Mouse (Mus musculus) left cerebral cortex, adult 11 months (tissue): ENCODE results near the gene Dscam.

Experiments used
- DNase-seq: peaks from one replicate; pipeline ENCODE4 v3.0.0; 2022; ENCODE audit warnings: low spot score

Gene Dscam

GRCm38 (mm10) chr16:97018304-97018703 is 152.2 kb downstream of the Dscam start:
- DNase-seq, result no peak

DNA sequence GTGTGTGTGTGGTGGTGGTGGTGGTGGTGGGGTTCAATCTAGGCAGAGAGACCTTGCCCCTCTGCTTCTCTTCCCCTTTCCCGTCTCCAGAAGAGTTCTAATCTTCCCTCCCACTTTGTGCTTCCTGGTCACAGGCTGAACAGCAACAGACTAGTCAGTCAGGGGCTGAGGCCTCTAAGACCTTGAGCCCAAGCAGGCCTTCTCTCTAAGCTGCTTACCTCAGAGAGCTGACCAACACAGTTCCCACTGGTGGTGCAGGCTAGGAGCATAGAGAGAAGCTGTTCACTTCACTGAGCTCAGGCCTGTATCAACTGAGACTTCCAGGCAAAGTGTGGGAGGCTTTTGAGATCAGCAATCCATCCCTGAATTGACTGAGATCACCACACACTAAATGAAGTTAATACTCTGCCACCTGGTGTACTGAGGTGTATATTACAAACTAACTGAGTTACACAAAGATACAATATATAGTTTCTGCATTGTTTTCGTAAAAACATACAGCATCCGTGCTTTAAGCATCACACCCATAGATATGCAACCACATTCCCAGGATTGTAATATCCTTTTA is 153.3 kb downstream of the Dscam start:
- DNase-seq, result no peak

GRCm38 (mm10) chr16:97016244-97016850 is 154.2 kb downstream of the Dscam start:
- DNase-seq, result no peak

DNA sequence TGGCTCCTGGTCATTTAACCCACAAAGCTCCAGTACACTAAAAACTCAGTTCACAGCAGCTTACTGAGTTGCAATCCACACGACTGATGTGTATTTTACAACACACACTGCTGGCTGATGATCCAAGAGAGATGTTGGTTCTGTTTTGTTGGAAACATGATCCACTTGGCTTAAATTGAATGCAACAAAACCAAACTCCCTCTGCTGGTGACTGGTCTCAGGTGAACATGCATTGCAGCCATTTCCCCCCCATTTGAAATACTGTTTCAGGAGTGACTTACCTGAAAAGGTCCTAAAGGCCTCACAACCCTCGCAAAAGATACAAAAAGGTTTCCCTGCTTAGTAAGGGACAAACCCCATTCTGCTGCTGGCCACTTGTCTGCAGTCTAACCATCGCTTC is 156.2 kb downstream of the Dscam start:
- no peak for DNase-seq

DNA sequence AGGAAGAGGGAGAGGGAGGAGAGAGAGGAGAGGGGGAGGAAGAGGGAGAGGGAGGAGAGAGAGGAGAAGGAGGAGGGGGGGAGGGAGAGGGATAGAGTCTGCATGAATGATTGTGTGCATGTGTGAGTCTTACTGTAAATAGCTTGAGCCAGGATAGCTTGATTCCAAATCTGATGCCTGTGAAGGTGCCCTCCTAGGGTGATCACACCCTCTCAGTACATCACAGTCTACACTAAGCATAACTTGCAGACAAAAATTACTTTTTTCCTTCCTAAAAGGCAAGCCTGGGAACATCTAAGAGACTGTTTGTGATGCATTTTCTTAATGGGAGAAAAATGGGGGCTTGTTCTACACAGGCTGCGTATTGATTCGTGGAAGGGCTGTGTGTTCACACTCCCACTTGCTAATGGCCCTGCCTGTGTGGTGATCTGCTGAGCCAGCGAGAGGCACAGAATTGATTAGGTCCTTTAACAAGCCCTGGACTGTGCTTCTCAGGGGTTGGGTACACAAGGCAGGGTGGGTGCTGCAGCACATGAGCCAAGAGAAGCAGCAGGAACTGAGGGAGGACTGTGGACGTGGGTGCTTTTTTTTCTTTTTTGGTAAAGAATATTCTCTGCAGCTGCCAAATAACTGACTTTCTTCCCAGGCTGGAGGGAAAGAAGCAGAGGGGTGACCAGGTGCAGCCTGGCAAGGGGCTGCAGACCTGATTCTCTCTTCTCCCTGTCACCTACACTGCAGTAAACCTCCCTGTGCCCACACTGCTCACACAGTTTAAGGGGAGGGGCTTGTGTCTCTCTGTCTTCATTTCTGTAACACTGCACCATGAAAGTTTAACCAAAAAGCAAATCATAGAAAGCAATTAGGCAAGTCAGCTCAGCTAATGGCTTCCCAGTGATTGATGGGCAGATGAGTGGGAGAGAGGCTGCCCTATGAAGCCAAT is 161.2 kb downstream of the Dscam start:
- DNase-seq, result no peak

- DNase-seq, result no peak
Observed at GRCm38 (mm10) chr16:97007892-97008527, 162.5 kb downstream of the Dscam start.

GRCm38 (mm10) chr16:97006854-97007182 is 163.7 kb downstream of the Dscam start:
- DNase-seq, result no peak

- DNase-seq, result no peak
Observed at GRCm38 (mm10) chr16:97006041-97006853, 164.3 kb downstream of the Dscam start.

DNA sequence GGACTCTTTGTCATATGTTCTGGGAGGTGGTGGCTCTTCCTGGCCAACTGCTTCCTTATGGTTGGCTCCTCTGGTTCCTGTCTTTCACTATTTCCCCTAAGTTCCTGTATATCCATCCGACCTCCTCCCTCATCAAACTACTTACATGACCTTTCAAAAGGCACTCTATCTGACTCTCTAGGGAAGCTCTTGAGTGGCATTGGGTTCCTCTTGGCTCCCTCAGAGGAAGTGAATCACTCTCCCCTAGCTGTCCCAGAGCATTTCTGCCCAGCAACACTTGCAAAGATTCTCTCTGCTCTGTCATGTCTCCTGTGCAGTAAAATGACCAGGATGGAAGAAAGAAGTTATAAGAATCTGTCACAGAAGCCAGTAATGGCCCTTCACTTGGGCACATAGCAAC is 166.6 kb downstream of the Dscam start:
- DNase-seq, result no peak

GRCm38 (mm10) chr16:97002837-97003236 is 167.7 kb downstream of the Dscam start:
- no peak for DNase-seq

GRCm38 (mm10) chr16:97002189-97002588 is 168.4 kb downstream of the Dscam start:
- peak; percentile 54 for DNase-seq

- DNase-seq, result peak; percentile 34
Observed at GRCm38 (mm10) chr16:96996854-96997253, 173.7 kb downstream of the Dscam start.

DNA sequence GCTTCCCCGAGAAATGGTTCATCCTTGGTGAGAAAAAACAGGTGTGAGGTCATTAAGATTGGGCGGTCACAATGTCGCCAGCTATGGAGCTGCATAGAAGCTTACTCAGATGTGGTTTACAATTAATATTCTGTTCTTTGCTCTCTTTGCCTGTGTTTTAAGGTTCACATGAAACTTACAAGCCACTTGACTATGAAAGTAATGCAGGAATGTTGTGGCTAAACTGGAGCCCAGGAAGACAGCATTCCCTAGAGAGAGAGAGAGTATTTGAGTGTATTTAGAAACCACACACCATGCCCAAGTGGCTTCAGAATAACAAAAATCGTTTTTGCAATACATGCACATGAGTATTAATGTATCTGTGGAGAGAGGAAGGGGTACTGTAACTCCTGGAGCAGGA is 174.7 kb downstream of the Dscam start:
- no peak for DNase-seq

- no peak for DNase-seq
Observed at GRCm38 (mm10) chr16:96987396-96987795, 183.2 kb downstream of the Dscam start.

DNA sequence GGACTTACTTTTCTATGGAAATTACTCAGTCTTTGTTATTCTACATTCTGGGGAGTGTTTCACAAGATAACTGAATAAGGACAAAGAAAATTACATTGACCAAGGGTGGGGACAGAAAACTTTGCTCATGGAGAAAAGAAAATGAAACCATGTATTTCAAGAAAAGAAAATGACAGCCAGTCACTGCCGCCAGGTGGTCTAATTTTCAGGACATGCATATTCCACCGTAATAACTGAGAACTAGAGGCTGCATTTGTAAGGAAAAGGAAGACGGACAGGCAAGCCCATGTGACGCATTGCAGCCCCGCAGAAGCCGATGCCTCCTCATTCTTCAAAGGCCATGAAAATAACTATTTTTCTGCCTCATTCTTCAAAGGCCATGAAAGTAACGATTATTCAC is 197.3 kb downstream of the Dscam start:
- no peak for DNase-seq

- DNase-seq, result no peak
Observed at GRCm38 (mm10) chr16:96971768-96972167, 198.8 kb downstream of the Dscam start.

- no peak for DNase-seq
Observed at GRCm38 (mm10) chr16:96970412-96970811, 200.1 kb downstream of the Dscam start.

GRCm38 (mm10) chr16:96969643-96970042 is 200.9 kb downstream of the Dscam start:
- DNase-seq, result no peak

- DNase-seq, result no peak
Observed at GRCm38 (mm10) chr16:96968885-96969480, 201.6 kb downstream of the Dscam start.

DNA sequence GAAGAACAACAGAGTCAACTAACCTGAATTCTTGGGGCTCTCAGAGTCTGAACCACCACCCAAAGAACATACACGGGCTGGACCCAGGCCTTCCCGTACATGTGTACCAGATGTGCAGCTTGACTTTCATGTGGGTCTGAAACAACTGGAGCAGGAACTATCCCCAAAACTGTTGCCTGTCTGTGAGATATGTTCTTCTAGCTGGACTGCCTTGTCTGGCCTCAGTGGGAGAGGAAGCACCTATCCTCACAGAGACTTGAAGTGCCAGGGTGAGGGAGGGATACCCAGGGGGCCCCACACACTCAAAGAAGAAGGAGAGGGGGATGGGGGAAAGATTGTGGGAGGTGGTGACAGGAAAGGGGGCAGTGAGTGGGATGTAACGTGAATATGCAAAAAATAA is 210.9 kb downstream of the Dscam start:
- no peak for DNase-seq
